Mouse (Mus musculus): ENCODE measurements at regions not wholly inside any gene's neighbourhood (a gene's known extent, or its start where the extent isn't known, plus 50 kb on each side); places are given as distances from the start of the nearest gene placed in this dataset.
A peak's percentile ranks its signal among the peaks of the same experiment; 100 is the strongest.

GRCm38 (mm10) chr2:144195851-144196250 lies 74.6 kb upstream of the Mgme1 start:
- no peaks in the 10 kb centered on the region for H3K4me1 ChIP-seq (ENCODE audit: control insufficient read depth in 1 of 2, insufficient read depth in 2 of 2)

GRCm38 (mm10) chr2:144197139-144197538 lies 73.3 kb upstream of the Mgme1 start:
- Histone ChIP-seq H3K4me2 (ENCODE audit: insufficient read depth, low read depth, poor library complexity, severe bottlenecking) (no peak overlapping the region), H3K27me3 (replicated peaks) (peaks cover 4% of the 10 kb centered on the region), H3K9ac (ENCODE audit: insufficient read depth, low read depth) (no peak overlapping the region), H3K4me1 (ENCODE audit: control insufficient read depth in 1 of 2, insufficient read depth in 2 of 2) (no peaks in the 10 kb centered on the region), H3K9me3 (replicated peaks; ENCODE audit: low read length) (peaks cover 3% of the 10 kb centered on the region), H3K27ac (ENCODE audit: insufficient read depth, low read depth) (no peak overlapping the region), H3K79me2 (replicated peaks; ENCODE audit: control insufficient read depth, extremely low read depth, insufficient read depth, poor library complexity, severe bottlenecking) (no peaks in the 10 kb centered on the region), H3K4me3 (replicated peaks in 1 of 3; ENCODE audit: low read depth in 2 of 3, low read length in 2 of 3, poor library complexity in 1 of 3) (no peak overlapping the region), H3K36me3 (replicated peaks in 1 of 2; ENCODE audit: control insufficient read depth in 1 of 2, insufficient read depth in 1 of 2, low read length in 1 of 2) (no peaks in the 10 kb centered on the region)
- in situ Hi-C loops (cut with MboI; ENCODE audit: low pct_ligation_motif_present, low pct_unique_long_range_greater_than_20kb, low sequenced_read_pairs) = no loop called here
- dilution Hi-C loops (cut with MboI; ENCODE audit: extremely low pct_ligation_motif_present, extremely low pct_unique_long_range_greater_than_20kb, low sequenced_read_pairs) = no loop called here
- peak; percentile 49 for DNase-seq (ENCODE audit: extremely low read depth)
- TF ChIP-seq ZKSCAN1 (IDR thresholded peaks at IDR 0.05; ENCODE audit: borderline replicate concordance, low read depth, low read length) = no peak
- peak; percentile 80 for TF ChIP-seq SMC3 (IDR thresholded peaks at IDR 0.05; ENCODE audit: low read depth, low read length)
- TF ChIP-seq NELFE (IDR thresholded peaks at IDR 0.05; ENCODE audit: low read depth, low read length) = no peak
- TF ChIP-seq CTCF (conservative IDR thresholded peaks at IDR 0.05 in 1 of 2, IDR thresholded peaks at IDR 0.05 in 1 of 2; ENCODE audit: low read depth in 2 of 2, low read length in 2 of 2) = peak; percentile 26 to 67; a peak in 3 of 4 replicates
- no peak for TF ChIP-seq ZMIZ1 (IDR thresholded peaks at IDR 0.05; ENCODE audit: low read depth, low read length)
- TF ChIP-seq RAD21 (IDR thresholded peaks at IDR 0.05; ENCODE audit: low read depth, low read length) = peak; percentile 56

More at GRCm38 (mm10) chr2:144195851-144196250, 74.6 kb upstream of the Mgme1 start:
- Histone ChIP-seq H3K9me3 (replicated peaks; ENCODE audit: low read length) (peaks cover 3% of the 10 kb centered on the region), H3K27ac (ENCODE audit: insufficient read depth, low read depth) (no peak overlapping the region), H3K36me3 (replicated peaks in 1 of 2; ENCODE audit: control insufficient read depth in 1 of 2, insufficient read depth in 1 of 2, low read length in 1 of 2) (no peaks in the 10 kb centered on the region), H3K4me3 (replicated peaks in 1 of 3; ENCODE audit: low read depth in 2 of 3, low read length in 2 of 3, poor library complexity in 1 of 3) (no peak overlapping the region), H3K79me2 (replicated peaks; ENCODE audit: control insufficient read depth, extremely low read depth, insufficient read depth, poor library complexity, severe bottlenecking) (no peaks in the 10 kb centered on the region), H3K9ac (ENCODE audit: insufficient read depth, low read depth) (no peak overlapping the region), H3K4me2 (ENCODE audit: insufficient read depth, low read depth, poor library complexity, severe bottlenecking) (no peak overlapping the region), H3K27me3 (replicated peaks) (peaks cover 8% of the 10 kb centered on the region)
- dilution Hi-C loops (cut with MboI; ENCODE audit: extremely low pct_ligation_motif_present, extremely low pct_unique_long_range_greater_than_20kb, low sequenced_read_pairs) = no loop called here
- TF ChIP-seq EP300 (IDR thresholded peaks at IDR 0.05; ENCODE audit: low read length) (no peak), ZC3H11A (IDR thresholded peaks at IDR 0.05; ENCODE audit: low read depth, low read length) (no peak), ZKSCAN1 (IDR thresholded peaks at IDR 0.05; ENCODE audit: borderline replicate concordance, low read depth, low read length) (no peak), MAX (IDR thresholded peaks at IDR 0.05; ENCODE audit: low read length) (no peak), SIN3A (IDR thresholded peaks at IDR 0.05; ENCODE audit: low read length) (no peak), NELFE (IDR thresholded peaks at IDR 0.05; ENCODE audit: low read depth, low read length) (no peak)
- DNase-seq (ENCODE audit: extremely low read depth) = no peak
- in situ Hi-C loops (cut with MboI; ENCODE audit: low pct_ligation_motif_present, low pct_unique_long_range_greater_than_20kb, low sequenced_read_pairs) = no loop called here

- dilution Hi-C loops (cut with MboI; ENCODE audit: extremely low pct_ligation_motif_present, extremely low pct_unique_long_range_greater_than_20kb, low sequenced_read_pairs) = no loop called here
- H3K27ac ChIP-seq (ENCODE audit: insufficient read depth, low read depth) = no peak overlapping the region
- H3K4me2 ChIP-seq (ENCODE audit: insufficient read depth, low read depth, poor library complexity, severe bottlenecking) = no peak overlapping the region
- DNase-seq (ENCODE audit: extremely low read depth) = no peak
- no peak overlapping the region for H3K4me3 ChIP-seq (replicated peaks in 1 of 3; ENCODE audit: low read depth in 2 of 3, low read length in 2 of 3, poor library complexity in 1 of 3)
- H3K9ac ChIP-seq (ENCODE audit: insufficient read depth, low read depth) = no peak overlapping the region
- peaks cover 4% of the 10 kb centered on the region for H3K27me3 ChIP-seq (replicated peaks)
- H3K36me3 ChIP-seq (replicated peaks in 1 of 2; ENCODE audit: control insufficient read depth in 1 of 2, insufficient read depth in 1 of 2, low read length in 1 of 2) = no peaks in the 10 kb centered on the region
- in situ Hi-C loops (cut with MboI; ENCODE audit: low pct_ligation_motif_present, low pct_unique_long_range_greater_than_20kb, low sequenced_read_pairs) = no loop called here
- TF ChIP-seq ZNF384 (IDR thresholded peaks at IDR 0.05; ENCODE audit: low read depth, low read length) = no peak
- no peak for TF ChIP-seq MAZ (IDR thresholded peaks at IDR 0.05; ENCODE audit: low read depth, low read length)
- no peak for TF ChIP-seq NELFE (IDR thresholded peaks at IDR 0.05; ENCODE audit: low read depth, low read length)
- no peak for TF ChIP-seq CHD1 (IDR thresholded peaks at IDR 0.05; ENCODE audit: low read depth, low read length)
- TF ChIP-seq CTCF (conservative IDR thresholded peaks at IDR 0.05 in 1 of 2, IDR thresholded peaks at IDR 0.05 in 1 of 2; ENCODE audit: low read depth in 2 of 2, low read length in 2 of 2) = no peak
- no peak for TF ChIP-seq MYC (IDR thresholded peaks at IDR 0.05; ENCODE audit: low read depth, low read length)
- no peak for TF ChIP-seq ZMIZ1 (IDR thresholded peaks at IDR 0.05; ENCODE audit: low read depth, low read length)
- TF ChIP-seq POLR2AphosphoS2 (IDR thresholded peaks at IDR 0.05; ENCODE audit: low read depth, low read length) = no peak
- no peak for TF ChIP-seq E2F4 (IDR thresholded peaks at IDR 0.05; ENCODE audit: insufficient replicate concordance, low read depth, low read length)
- no peak for TF ChIP-seq MAX (IDR thresholded peaks at IDR 0.05; ENCODE audit: low read length)
- no peaks in the 10 kb centered on the region for H3K79me2 ChIP-seq (replicated peaks; ENCODE audit: control insufficient read depth, extremely low read depth, insufficient read depth, poor library complexity, severe bottlenecking)
- peaks cover 3% of the 10 kb centered on the region for H3K9me3 ChIP-seq (replicated peaks; ENCODE audit: low read length)
- H3K4me1 ChIP-seq (ENCODE audit: control insufficient read depth in 1 of 2, insufficient read depth in 2 of 2) = peaks cover 0 to 3% of the 10 kb centered on the region in 2 experiments; a peak in 2 of 4 replicates
These were observed 72.0 kb upstream of the Mgme1 start for GRCm38 (mm10) chr2:144198326-144199051.
